Mouse (Mus musculus): Measurements from ENCODE around the gene Fto.

GRCm38 (mm10) chr8:91365804-91366203 is 52.5 kb downstream of the Fto start:
- no peak for TF ChIP-seq CTCF (IDR thresholded peaks at IDR 0.05; ENCODE audit: borderline replicate concordance, insufficient read depth, low read depth, low read length)
- TF ChIP-seq POLR2A (IDR thresholded peaks at IDR 0.05; ENCODE audit: borderline replicate concordance, insufficient read depth, low read length), result no peak
